Mouse (Mus musculus) liver, embryonic 15.5 days (tissue): ENCODE data around the gene 4931428L18Rik. TPM values are rescaled to one million over a fixed set of nuclear protein-coding genes. Genes with fewer than 3 reads are reported as not detected.
A peak's percentile ranks its signal among the peaks of the same experiment; 100 is the strongest.

Experiments used
- ATAC-seq: fragments of 200-750 bp; cut with Nextera tagmentation; 2 replicates; pipeline ENCODE4 v1.8.0; 2017; ENCODE audit warnings: moderate number of reproducible peaks, mild to moderate bottlenecking, moderate library complexity; ENCODE audit not compliant: insufficient read depth
- H3K27ac ChIP-seq: fragments of 300-500 bp; sonication (generic); replicated peaks from 2 replicates; pipeline ENCODE4 v1.5.1; 2015; ENCODE audit warnings: mild to moderate bottlenecking, inconsistent platforms
- H3K27me3 ChIP-seq: fragments of 300-500 bp; sonication (generic); 2 replicates; pipeline ENCODE4 v1.6.1; 2015; ENCODE audit warnings: mild to moderate bottlenecking, inconsistent platforms
- H3K36me3 ChIP-seq: fragments of 300-500 bp; sonication (generic); replicated peaks from 2 replicates; pipeline ENCODE4 v1.6.1; 2015; ENCODE audit warnings: moderate library complexity, mild to moderate bottlenecking, inconsistent platforms
- H3K4me1 ChIP-seq: fragments of 300-500 bp; sonication (generic); replicated peaks from 2 replicates; pipeline ENCODE4 v1.6.1; 2015; ENCODE audit warnings: inconsistent platforms
- H3K4me2 ChIP-seq: fragments of 300-500 bp; sonication (generic); 2 replicates; pipeline ENCODE4 v1.6.1; 2015; ENCODE audit warnings: moderate library complexity, mild to moderate bottlenecking, inconsistent platforms
- H3K4me3 ChIP-seq: fragments of 300-500 bp; sonication (generic); replicated peaks from 2 replicates; pipeline ENCODE4 v1.5.1; 2015; ENCODE audit warnings: mild to moderate bottlenecking, inconsistent platforms
- H3K9ac ChIP-seq: fragments of 300-500 bp; sonication (generic); 2 replicates; pipeline ENCODE4 v1.6.1; 2015; ENCODE audit warnings: moderate library complexity, mild to moderate bottlenecking, inconsistent platforms
- H3K9me3 ChIP-seq: fragments of 300-500 bp; sonication (generic); replicated peaks from 2 replicates; pipeline ENCODE4 v1.6.1; 2016; ENCODE audit warnings: inconsistent platforms
- WGBS: fragments of 180-500 bp; shearing (Covaris S2); methylation state at CpG from one replicate; pipeline ENCODE4 v1.1.7; 2015; ENCODE audit warnings: mixed read lengths; ENCODE audit not compliant: insufficient replicate concordance; 5-methylcytosine and 5-hydroxymethylcytosine counted together
- polyA plus RNA-seq: library from polyadenylated mRNA; unstranded; fragments of >200 nt; fragmentation: Nextera tagmentation; extraction: Ambion mirVana; gene quantifications from 2 replicates; pipeline ENCODE4 v1.2.1, GENCODE M21; 2015

4931428L18Rik gene
- polyA plus RNA-seq, 1 experiment from 2014 or later, result not detected

GRCm38 (mm10) chr1:31149671-31150070 lies 72.8 kb downstream of the 4931428L18Rik start:
- H3K4me3 ChIP-seq, result no peak overlapping the region
- no peak for ATAC-seq

DNA sequence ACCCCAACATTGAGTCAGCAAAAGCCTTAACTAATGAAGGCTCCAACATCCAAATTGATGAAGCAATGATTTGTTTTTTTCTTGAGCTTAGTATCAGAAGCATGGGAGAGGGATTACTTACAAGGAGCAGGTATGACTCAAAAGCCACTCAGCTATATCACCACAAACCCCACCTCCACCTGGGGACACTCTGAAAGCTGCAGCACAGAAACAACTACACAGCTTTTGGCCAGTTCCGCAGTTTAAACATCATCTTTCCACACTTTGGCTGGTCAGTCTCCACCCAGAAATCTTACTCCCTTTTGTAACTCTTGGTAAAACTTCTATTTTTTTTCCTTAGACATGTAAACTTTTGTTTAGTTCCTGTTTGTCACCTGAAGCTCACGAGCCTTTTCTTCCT lies 78.9 kb downstream of the 4931428L18Rik start:
- 45% methylated on average over 2 of the region's 2 CpGs for WGBS
- Histone ChIP-seq H3K9me3 (no peaks in the 10 kb centered on the region), H3K4me1 (no peaks in the 10 kb centered on the region), H3K9ac (no peak overlapping the region), H3K36me3 (no peaks in the 10 kb centered on the region), H3K4me2 (no peak overlapping the region), H3K4me3 (no peak overlapping the region), H3K27me3 (no peaks in the 10 kb centered on the region), H3K27ac (no peak overlapping the region)
- no peak for ATAC-seq

More at GRCm38 (mm10) chr1:31149671-31150070, 72.8 kb downstream of the 4931428L18Rik start:
- H3K4me2 ChIP-seq, result no peak overlapping the region
- H3K27ac ChIP-seq, result no peak overlapping the region
- H3K27me3 ChIP-seq, result no peaks in the 10 kb centered on the region
- H3K4me1 ChIP-seq, result no peaks in the 10 kb centered on the region
- H3K9ac ChIP-seq, result no peak overlapping the region
- 24% methylated on average over 6 of the region's 6 CpGs for WGBS
- H3K36me3 ChIP-seq, result no peaks in the 10 kb centered on the region
- no peaks in the 10 kb centered on the region for H3K9me3 ChIP-seq

DNA sequence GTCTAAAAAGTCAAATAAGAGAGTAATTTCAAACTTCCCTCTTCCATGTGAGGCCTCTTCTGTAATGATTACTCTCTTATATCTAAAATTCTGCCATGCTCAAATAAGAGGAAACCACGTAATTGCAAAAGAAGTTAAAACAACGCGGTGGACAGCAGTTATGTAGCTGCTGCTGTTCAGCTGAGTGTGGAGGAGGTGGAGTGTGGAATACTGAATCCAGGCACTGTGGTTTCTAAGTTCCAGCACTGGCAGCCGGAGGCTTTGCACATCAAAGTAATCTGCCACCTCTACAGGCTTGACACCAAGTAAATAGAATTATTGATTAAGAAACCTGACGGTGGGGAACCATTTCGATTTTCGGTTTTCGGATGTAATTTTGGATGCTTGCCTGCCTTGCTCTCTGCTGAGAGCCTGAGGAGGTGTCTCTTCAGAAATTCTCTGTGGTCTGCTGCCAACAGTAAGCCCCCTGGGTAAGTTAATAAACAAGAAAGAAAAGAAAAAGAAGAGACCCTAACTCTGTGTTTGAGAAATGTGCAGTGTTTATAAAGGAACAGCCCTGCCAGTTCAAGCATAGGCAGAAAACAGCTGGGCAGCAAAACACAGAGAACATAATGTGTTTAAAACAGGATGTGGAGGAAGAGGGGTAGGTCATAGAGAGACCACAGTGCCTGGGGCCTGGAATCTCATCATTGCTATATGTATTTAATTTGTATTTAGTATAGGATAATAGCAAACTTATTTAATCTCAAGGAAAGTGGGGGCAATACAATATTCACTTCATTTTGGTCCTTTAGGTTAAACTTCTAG lies 80.0 kb downstream of the 4931428L18Rik start:
- no peaks in the 10 kb centered on the region for H3K27me3 ChIP-seq
- 34% methylated on average over 8 of the region's 8 CpGs for WGBS
- no peaks in the 10 kb centered on the region for H3K4me1 ChIP-seq
- no peak overlapping the region for H3K4me2 ChIP-seq
- no peaks in the 10 kb centered on the region for H3K36me3 ChIP-seq
- H3K4me3 ChIP-seq, result no peak overlapping the region
- no peaks in the 10 kb centered on the region for H3K9me3 ChIP-seq
- H3K27ac ChIP-seq, result no peak overlapping the region
- H3K9ac ChIP-seq, result no peak overlapping the region
- no peak for ATAC-seq

DNA sequence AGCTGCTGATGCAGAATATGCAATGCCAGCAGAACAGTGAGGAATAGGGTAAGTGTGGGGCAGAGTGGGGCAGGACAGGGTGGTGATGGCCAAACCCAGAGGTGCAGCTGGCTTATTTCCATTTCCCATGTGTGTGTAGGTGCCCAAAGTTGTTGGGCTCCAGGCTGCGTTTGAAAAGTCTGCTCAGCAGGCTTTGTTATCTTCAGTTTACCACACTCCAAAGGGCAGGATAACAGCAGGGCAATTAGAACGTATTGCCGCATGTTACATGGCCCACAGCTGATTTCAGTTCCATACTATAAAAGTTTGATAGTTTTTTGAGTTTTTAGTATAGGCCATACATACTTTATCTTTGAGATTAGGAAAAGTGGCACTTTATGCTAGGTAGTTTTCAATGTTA lies 84.1 kb downstream of the 4931428L18Rik start:
- ATAC-seq, result no peak
- Histone ChIP-seq H3K27me3 (no peaks in the 10 kb centered on the region), H3K4me2 (no peak overlapping the region), H3K27ac (no peak overlapping the region), H3K9ac (no peak overlapping the region), H3K36me3 (no peaks in the 10 kb centered on the region), H3K9me3 (no peaks in the 10 kb centered on the region), H3K4me1 (no peaks in the 10 kb centered on the region), H3K4me3 (no peak overlapping the region)
- 59% methylated on average over 3 of the region's 3 CpGs for WGBS

DNA sequence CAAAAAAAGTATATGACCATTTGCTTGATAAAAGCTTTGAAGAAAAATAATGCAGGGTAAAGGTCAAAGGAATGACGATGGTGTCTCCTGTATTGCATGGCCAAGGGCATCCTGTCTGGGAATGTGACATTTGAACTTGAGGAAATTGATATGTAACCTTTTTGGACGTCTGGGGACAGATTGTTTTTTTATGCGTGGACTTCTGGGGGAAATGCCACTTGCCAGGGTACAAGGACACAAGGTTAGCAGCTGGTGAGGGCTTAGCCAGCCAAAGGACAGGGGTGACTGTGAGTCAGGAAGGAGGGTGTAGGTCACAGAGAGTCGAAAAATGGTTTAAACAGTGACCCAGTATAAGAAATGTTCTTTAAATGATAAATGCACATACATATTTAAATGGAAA lies 109.0 kb downstream of the 4931428L18Rik start:
- Histone ChIP-seq H3K9ac (no peak overlapping the region), H3K4me1 (no peaks in the 10 kb centered on the region), H3K27ac (no peak overlapping the region), H3K4me3 (no peak overlapping the region), H3K36me3 (no peaks in the 10 kb centered on the region), H3K9me3 (no peaks in the 10 kb centered on the region), H3K4me2 (no peak overlapping the region), H3K27me3 (no peaks in the 10 kb centered on the region)
- ATAC-seq, result no peak
- WGBS, result 42% methylated on average over 4 of the region's 4 CpGs

- Histone ChIP-seq H3K4me3 (no peak overlapping the region), H3K27ac (no peak overlapping the region), H3K9me3 (no peaks in the 10 kb centered on the region), H3K27me3 (no peaks in the 10 kb centered on the region), H3K4me2 (no peak overlapping the region), H3K9ac (no peak overlapping the region), H3K4me1 (no peaks in the 10 kb centered on the region), H3K36me3 (no peaks in the 10 kb centered on the region)
- ATAC-seq, result no peak
- WGBS, result 67% methylated on average over 3 of the region's 3 CpGs
Measured at GRCm38 (mm10) chr1:31107961-31108360, 114.5 kb downstream of the 4931428L18Rik start.

GRCm38 (mm10) chr1:31102863-31103657 lies 119.4 kb downstream of the 4931428L18Rik start:
- 50% methylated on average over 12 of the region's 12 CpGs for WGBS
- H3K9ac ChIP-seq, result no peak overlapping the region
- no peak for ATAC-seq
- H3K36me3 ChIP-seq, result no peaks in the 10 kb centered on the region
- H3K9me3 ChIP-seq, result no peaks in the 10 kb centered on the region
- no peak overlapping the region for H3K27ac ChIP-seq
- H3K4me1 ChIP-seq, result no peaks in the 10 kb centered on the region
- no peaks in the 10 kb centered on the region for H3K27me3 ChIP-seq
- H3K4me2 ChIP-seq, result no peak overlapping the region
- H3K4me3 ChIP-seq, result no peak overlapping the region

DNA sequence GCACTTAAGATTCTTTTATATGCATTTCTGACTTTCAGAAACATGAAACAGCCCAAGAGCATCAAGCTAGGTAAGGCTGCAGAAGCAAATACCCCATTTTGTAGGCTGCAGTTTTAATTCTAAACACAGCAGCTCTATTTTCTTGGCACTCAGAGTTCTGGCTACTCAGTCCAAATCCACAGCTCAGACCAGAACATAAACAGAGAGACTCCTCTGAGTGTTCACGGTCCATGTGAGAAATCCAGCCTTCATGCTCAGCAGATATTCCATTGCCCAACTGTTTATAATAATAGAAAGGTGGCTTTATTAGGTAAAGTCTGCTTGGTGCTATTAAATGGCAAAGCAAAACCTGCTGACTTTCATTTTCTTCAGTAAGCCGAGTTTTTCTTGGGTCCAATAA lies 120.2 kb downstream of the 4931428L18Rik start:
- H3K27me3 ChIP-seq, result no peaks in the 10 kb centered on the region
- no peak overlapping the region for H3K9ac ChIP-seq
- no peak overlapping the region for H3K4me3 ChIP-seq
- H3K9me3 ChIP-seq, result no peaks in the 10 kb centered on the region
- no peaks in the 10 kb centered on the region for H3K4me1 ChIP-seq
- ATAC-seq, result no peak
- no peak overlapping the region for H3K4me2 ChIP-seq
- H3K27ac ChIP-seq, result no peak overlapping the region
- no peaks in the 10 kb centered on the region for H3K36me3 ChIP-seq
- WGBS, result 48% methylated on average over 2 of the region's 2 CpGs

DNA sequence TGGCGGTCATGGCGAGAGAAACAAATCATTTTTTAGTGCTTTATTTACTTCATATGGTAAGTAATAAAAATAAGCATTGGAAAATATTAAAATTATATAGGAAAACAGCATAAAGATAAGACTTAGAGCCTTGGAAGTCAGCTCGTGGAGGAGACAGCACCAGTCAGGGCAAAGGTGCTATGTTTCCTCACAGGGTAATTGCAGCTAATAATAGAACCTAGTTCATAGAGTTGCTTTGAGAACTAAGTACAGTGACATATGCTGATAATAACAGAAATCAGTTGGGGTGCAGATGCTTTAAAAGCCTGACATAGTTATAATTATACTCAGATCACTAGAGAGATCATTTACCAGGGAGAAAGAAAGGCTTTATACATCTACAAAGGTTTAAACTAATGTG lies 125.3 kb downstream of the 4931428L18Rik start:
- H3K27ac ChIP-seq, result no peak overlapping the region
- H3K9ac ChIP-seq, result no peak overlapping the region
- no peaks in the 10 kb centered on the region for H3K27me3 ChIP-seq
- no peak overlapping the region for H3K4me3 ChIP-seq
- WGBS, result 38% methylated on average over 3 of the region's 3 CpGs
- no peak overlapping the region for H3K4me2 ChIP-seq
- no peaks in the 10 kb centered on the region for H3K4me1 ChIP-seq
- H3K36me3 ChIP-seq, result no peaks in the 10 kb centered on the region
- no peak for ATAC-seq
- no peaks in the 10 kb centered on the region for H3K9me3 ChIP-seq

- peak; percentile 64 for ATAC-seq
- 35% methylated on average over 2 of the region's 2 CpGs for WGBS
- H3K9ac ChIP-seq, result no peak overlapping the region
- no peaks in the 10 kb centered on the region for H3K27me3 ChIP-seq
- no peaks in the 10 kb centered on the region for H3K36me3 ChIP-seq
- H3K4me2 ChIP-seq, result no peak overlapping the region
- peak overlapping the region; percentile 62; the same call in 1 of the 2 replicates for H3K27ac ChIP-seq
- no peak overlapping the region for H3K4me3 ChIP-seq
- no peaks in the 10 kb centered on the region for H3K9me3 ChIP-seq
- H3K4me1 ChIP-seq, result no peaks in the 10 kb centered on the region; the same call in 1 of the 2 replicates
Measured at GRCm38 (mm10) chr1:31096466-31096793, 126.1 kb downstream of the 4931428L18Rik start.

DNA sequence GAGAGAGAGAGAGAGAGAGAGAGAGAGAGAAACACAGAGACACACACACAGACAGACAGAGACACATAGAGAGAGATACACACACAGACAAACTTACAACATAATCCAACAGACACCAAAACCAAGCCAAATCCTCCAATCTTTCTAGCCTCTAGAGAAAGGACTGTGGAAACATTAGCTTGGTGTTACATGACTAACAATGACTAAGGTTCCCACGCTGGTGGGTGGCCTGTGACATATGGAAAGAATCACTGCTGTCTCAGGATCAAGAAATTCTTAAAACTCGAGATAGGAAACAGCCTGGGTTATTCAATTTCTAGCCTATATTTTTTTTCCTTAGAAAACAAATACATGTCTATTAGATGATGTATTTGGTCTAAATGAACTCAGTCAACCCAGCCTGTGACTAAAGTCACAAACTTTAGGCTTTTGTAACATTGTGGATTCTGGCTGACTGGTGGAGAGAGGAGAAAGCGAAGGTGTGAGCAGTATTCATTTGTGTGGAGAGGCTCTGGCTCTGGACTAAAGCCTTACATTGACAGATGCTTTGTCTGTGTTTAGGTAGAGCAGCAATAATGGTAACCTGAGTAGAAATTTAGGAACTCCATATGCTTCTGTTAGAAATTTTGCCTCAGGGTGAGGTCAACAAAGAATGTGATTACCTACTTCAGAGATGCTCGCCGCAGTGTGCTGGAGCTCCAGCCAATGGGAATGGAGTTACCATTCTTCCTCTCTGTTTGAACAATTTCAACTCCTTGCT lies 126.6 kb downstream of the 4931428L18Rik start:
- Histone ChIP-seq H3K27ac (peak overlapping the region; percentile 62), H3K9me3 (no peaks in the 10 kb centered on the region), H3K9ac (no peak overlapping the region), H3K36me3 (no peaks in the 10 kb centered on the region), H3K4me3 (no peak overlapping the region), H3K4me2 (no peak overlapping the region), H3K27me3 (no peaks in the 10 kb centered on the region), H3K4me1 (no peaks in the 10 kb centered on the region; the same call in 1 of the 2 replicates)
- 51% methylated on average over 5 of the region's 5 CpGs for WGBS
- ATAC-seq, result no peak
